In the genomic region with DNA sequence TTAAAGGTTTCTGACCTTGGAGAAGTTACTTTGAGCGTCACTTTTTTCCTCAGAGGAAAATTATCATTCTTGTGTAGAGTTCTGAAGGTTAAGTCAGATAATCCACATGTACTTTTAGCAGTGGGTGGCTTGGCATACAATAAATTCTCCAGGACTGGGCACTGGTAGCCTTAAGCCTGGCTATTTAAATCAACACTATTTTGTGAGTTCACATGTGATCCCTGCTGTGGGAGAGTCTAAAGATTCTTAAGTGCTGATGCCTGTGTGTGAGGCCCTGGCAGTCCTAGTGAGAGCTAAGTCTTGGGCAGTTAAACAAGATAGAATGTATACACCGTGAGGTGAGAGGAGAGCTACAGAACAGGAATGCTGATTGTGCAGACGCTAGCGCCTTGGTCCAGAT, we compare ENCODE assay signal across 8 mouse cellular contexts. TPM values are rescaled to one million over a fixed set of nuclear protein-coding genes. Genes with fewer than 3 reads are reported as not detected.
A peak's percentile ranks its signal among the peaks of the same experiment; 100 is the strongest.
DNase-seq lines count a peak whose midpoint lies in the region; ATAC-seq lines count a peak whose summit lies in the region.

No protein-coding gene starts in this region.

- no peaks in the 10 kb centered on the region for H3K9me3 ChIP-seq in liver, embryonic 11.5 days (ENCODE audit: control insufficient read depth, low read length)
- no peaks in the 10 kb centered on the region for H3K9me3 ChIP-seq in embryonic facial prominence, embryonic 14.5 days (ENCODE audit: control insufficient read depth, low read length)
- no peaks in the 10 kb centered on the region for H3K9me3 ChIP-seq in intestine, embryonic 14.5 days (ENCODE audit: control insufficient read depth, low read length)
- no peaks in the 10 kb centered on the region for H3K9me3 ChIP-seq in neural tube, embryonic 13.5 days

- H3K27ac ChIP-seq in liver, embryonic 11.5 days (ENCODE audit: low read depth, low read length): no peak overlapping the region
- peak overlapping the region; percentile 99; the same call in 1 of the 2 replicates for H3K27ac ChIP-seq in embryonic facial prominence, embryonic 14.5 days (replicated peaks; ENCODE audit: low read depth, low read length)
- no peak overlapping the region for H3K27ac ChIP-seq in intestine, embryonic 14.5 days (ENCODE audit: low read depth)
- peak overlapping the region; percentile 99; the same call in 1 of the 2 replicates for H3K27ac ChIP-seq in neural tube, embryonic 13.5 days (replicated peaks)

- H3K9ac ChIP-seq in liver, embryonic 11.5 days (ENCODE audit: low read depth, low read length): peak overlapping the region; percentile 34
- H3K9ac ChIP-seq in embryonic facial prominence, embryonic 14.5 days (ENCODE audit: low read depth, low read length): peak overlapping the region; percentile 98
- H3K9ac ChIP-seq in intestine, embryonic 14.5 days (ENCODE audit: low read length): peak overlapping the region; percentile 89
- H3K9ac ChIP-seq in neural tube, embryonic 13.5 days: peak overlapping the region; percentile 100

- DNase-seq in liver, embryonic 11.5 days (ENCODE audit: low spot score): no peak
- DNase-seq in liver: no peak
- no peak for DNase-seq in embryonic facial prominence, embryonic 14.5 days (ENCODE audit: low spot score)
- no peak for DNase-seq in intestine, embryonic 14.5 days (ENCODE audit: low spot score)
- no peak for DNase-seq in natural killer cell, adult 2 months (ENCODE audit: low spot score in 2 of 2)
- no peak for DNase-seq in kidney, adult 9 months

- no peaks in the 10 kb centered on the region for H3K27me3 ChIP-seq in liver, embryonic 11.5 days (replicated peaks; ENCODE audit: control insufficient read depth, insufficient read depth, low read length)
- no peaks in the 10 kb centered on the region for H3K27me3 ChIP-seq in embryonic facial prominence, embryonic 14.5 days (replicated peaks; ENCODE audit: control insufficient read depth, insufficient read depth, low read length)
- no peaks in the 10 kb centered on the region for H3K27me3 ChIP-seq in intestine, embryonic 14.5 days (replicated peaks; ENCODE audit: control insufficient read depth, insufficient read depth, low read length)
- no peaks in the 10 kb centered on the region for H3K27me3 ChIP-seq in neural tube, embryonic 13.5 days

- no peak for ATAC-seq in liver, embryonic 11.5 days (replicated peaks; ENCODE audit: low FRiP score)
- ATAC-seq in embryonic facial prominence, embryonic 14.5 days (ENCODE audit: low read depth): no peak
- ATAC-seq in intestine, embryonic 14.5 days (replicated peaks; ENCODE audit: low FRiP score, low TSS enrichment, low read depth): no peak
- no peak for ATAC-seq in neural tube, embryonic 13.5 days (ENCODE audit: low read depth)
- ATAC-seq in activated CD4-positive, CD25-positive, alpha-beta regulatory T cell, adult 4 months: no peak

- H3K36me3 ChIP-seq in liver, embryonic 11.5 days (ENCODE audit: control insufficient read depth, insufficient read depth, low read length): no peaks in the 10 kb centered on the region
- H3K36me3 ChIP-seq in embryonic facial prominence, embryonic 14.5 days (ENCODE audit: control insufficient read depth, insufficient read depth, low read length): no peaks in the 10 kb centered on the region
- no peaks in the 10 kb centered on the region for H3K36me3 ChIP-seq in intestine, embryonic 14.5 days (ENCODE audit: control insufficient read depth, insufficient read depth, low read length)
- no peaks in the 10 kb centered on the region for H3K36me3 ChIP-seq in neural tube, embryonic 13.5 days

- WGBS in liver, embryonic 11.5 days: 50% methylated on average over 4 of the region's 4 CpGs
- WGBS in embryonic facial prominence, embryonic 14.5 days: 38% methylated on average over 4 of the region's 4 CpGs
- WGBS in intestine, embryonic 14.5 days: 18% methylated on average over 4 of the region's 4 CpGs
- WGBS in neural tube, embryonic 13.5 days: 41% methylated on average over 4 of the region's 4 CpGs

- H3K4me1 ChIP-seq in liver, embryonic 11.5 days (replicated peaks; ENCODE audit: control insufficient read depth, insufficient read depth, low read length): peaks cover 36% of the 10 kb centered on the region
- peaks cover 30% of the 10 kb centered on the region for H3K4me1 ChIP-seq in embryonic facial prominence, embryonic 14.5 days (ENCODE audit: control insufficient read depth, insufficient read depth, low read length)
- H3K4me1 ChIP-seq in intestine, embryonic 14.5 days (replicated peaks; ENCODE audit: control insufficient read depth, insufficient read depth, low read length): peaks cover 30% of the 10 kb centered on the region
- H3K4me1 ChIP-seq in neural tube, embryonic 13.5 days (replicated peaks): peaks cover 42% of the 10 kb centered on the region

- peak overlapping the region; percentile 97 for H3K4me3 ChIP-seq in liver, embryonic 11.5 days (ENCODE audit: low read depth, low read length)
- H3K4me3 ChIP-seq in embryonic facial prominence, embryonic 14.5 days (ENCODE audit: low read depth, low read length): peak overlapping the region; percentile 99
- H3K4me3 ChIP-seq in intestine, embryonic 14.5 days (ENCODE audit: low read depth, low read length): peak overlapping the region; percentile 88
- peak overlapping the region; percentile 99 for H3K4me3 ChIP-seq in neural tube, embryonic 13.5 days

- H3K4me2 ChIP-seq in liver, embryonic 11.5 days: peak overlapping the region; percentile 98
- peak overlapping the region; percentile 84 for H3K4me2 ChIP-seq in embryonic facial prominence, embryonic 14.5 days (ENCODE audit: low read depth, low read length)
- H3K4me2 ChIP-seq in intestine, embryonic 14.5 days (ENCODE audit: low read length): peak overlapping the region; percentile 47
- peak overlapping the region; percentile 82 for H3K4me2 ChIP-seq in neural tube, embryonic 13.5 days

RNA-seq across cellular contexts. Expression of gene Slain2, which starts 1.9 kb away (rescaled TPM):
- 18.1 and 20.1 TPM in 2 replicates for polyA plus RNA-seq in liver, embryonic 11.5 days (2014; fragmentation: Nextera tagmentation; extraction: Ambion mirVana)
- 24.9 and 25.5 TPM in 2 replicates for polyA plus RNA-seq in embryonic facial prominence, embryonic 14.5 days (2014; fragmentation: Nextera tagmentation; extraction: Ambion mirVana)
- 20.5 and 20.9 TPM in 2 replicates for polyA plus RNA-seq in intestine, embryonic 14.5 days (2014; fragmentation: Nextera tagmentation; extraction: Ambion mirVana)
- polyA plus RNA-seq in neural tube, embryonic 13.5 days (2015; fragmentation: Nextera tagmentation; extraction: Ambion mirVana): 17.4 and 19.5 TPM in 2 replicates
- polyA plus RNA-seq in activated CD4-positive, CD25-positive, alpha-beta regulatory T cell, adult 4 months (2017; shearing (Covaris generic)): 10 to 100 TPM; 11.7 to 13.9 TPM

RNA-seq across cellular contexts. Expression of gene Tec, which starts 47.8 kb away (rescaled TPM):
- polyA plus RNA-seq in liver, embryonic 11.5 days (2014; fragmentation: Nextera tagmentation; extraction: Ambion mirVana): 7.9 and 8.9 TPM in 2 replicates
- polyA plus RNA-seq in embryonic facial prominence, embryonic 14.5 days (2014; fragmentation: Nextera tagmentation; extraction: Ambion mirVana): 7.8 and 7.9 TPM in 2 replicates
- polyA plus RNA-seq in intestine, embryonic 14.5 days (2014; fragmentation: Nextera tagmentation; extraction: Ambion mirVana): 10.6 and 13.7 TPM in 2 replicates
- 10.0 and 10.5 TPM in 2 replicates for polyA plus RNA-seq in neural tube, embryonic 13.5 days (2015; fragmentation: Nextera tagmentation; extraction: Ambion mirVana)
- polyA plus RNA-seq in activated CD4-positive, CD25-positive, alpha-beta regulatory T cell, adult 4 months (2017; shearing (Covaris generic)): 10 to 100 TPM; 10.1 to 10.6 TPM

RNA-seq across cellular contexts. Expression of gene Gm10135, which starts 58.5 kb away (rescaled TPM):
- not detected in 2 replicates for polyA plus RNA-seq in liver, embryonic 11.5 days (2014; fragmentation: Nextera tagmentation; extraction: Ambion mirVana)
- not detected in 2 replicates for polyA plus RNA-seq in embryonic facial prominence, embryonic 14.5 days (2014; fragmentation: Nextera tagmentation; extraction: Ambion mirVana)
- polyA plus RNA-seq in intestine, embryonic 14.5 days (2014; fragmentation: Nextera tagmentation; extraction: Ambion mirVana): not detected in 2 replicates
- polyA plus RNA-seq in neural tube, embryonic 13.5 days (2015; fragmentation: Nextera tagmentation; extraction: Ambion mirVana): not detected in 2 replicates
- polyA plus RNA-seq in activated CD4-positive, CD25-positive, alpha-beta regulatory T cell, adult 4 months (2017; shearing (Covaris generic)): not detected

Comparison
In these comparisons a context has a peak if more than half of its experiments do, and no peak if none do; other contexts are left out.
1. H3K27ac ChIP-seq: peak in embryonic facial prominence, embryonic 14.5 days (single experiment) and neural tube, embryonic 13.5 days (single experiment); none in liver, embryonic 11.5 days (single experiment) and intestine, embryonic 14.5 days (single experiment).
2. H3K4me2 ChIP-seq: peak in every context shown above with its lines; median percentile 98 in liver, embryonic 11.5 days; 84 in embryonic facial prominence, embryonic 14.5 days; 82 in neural tube, embryonic 13.5 days; 47 in intestine, embryonic 14.5 days.
3. H3K9ac ChIP-seq: peak in every context shown above with its lines; median percentile 100 in neural tube, embryonic 13.5 days; 98 in embryonic facial prominence, embryonic 14.5 days; 89 in intestine, embryonic 14.5 days; 34 in liver, embryonic 11.5 days.
4. Peak in every context shown above with its lines, with median percentiles within 50 percentile points of each other: H3K4me3 ChIP-seq.